Mouse (Mus musculus): Measurements from ENCODE around the gene Pxn. TPM values are rescaled to one million over a fixed set of nuclear protein-coding genes. Genes with fewer than 3 reads are reported as not detected.

Gene Pxn
- polyA plus RNA-seq, 1 experiment from 2014 or later, result 27.9 TPM

GRCm38 (mm10) chr5:115554536-115555291, 48.2 kb downstream of the Pxn start:
- WGBS, result 91% methylated on average over 18 of the region's 18 CpGs
- no peaks in the 10 kb centered on the region for H3K27me3 ChIP-seq (ENCODE audit: low read depth, poor library complexity, severe bottlenecking)
- no peaks in the 10 kb centered on the region for H3K9me3 ChIP-seq (replicated peaks)
- DNase-seq (ENCODE audit: low spot score), result no peak
- H3K4me1 ChIP-seq, result peaks cover 15% of the 10 kb centered on the region
- H3K4me3 ChIP-seq, result no peak overlapping the region
- no peak overlapping the region for H3K27ac ChIP-seq (replicated peaks)
- H3K36me3 ChIP-seq, result peaks cover 43% of the 10 kb centered on the region

GRCm38 (mm10) chr5:115556217-115556616, 49.7 kb downstream of the Pxn start:
- H3K27ac ChIP-seq (replicated peaks), result no peak overlapping the region
- H3K4me1 ChIP-seq, result peaks cover 19% of the 10 kb centered on the region
- H3K27me3 ChIP-seq (ENCODE audit: low read depth, poor library complexity, severe bottlenecking), result no peaks in the 10 kb centered on the region
- 15% methylated on average over 8 of the region's 8 CpGs for WGBS
- H3K9me3 ChIP-seq (replicated peaks), result no peaks in the 10 kb centered on the region
- H3K36me3 ChIP-seq, result peaks cover 47% of the 10 kb centered on the region
- H3K4me3 ChIP-seq, result no peak overlapping the region
- DNase-seq (ENCODE audit: low spot score), result peak; percentile 79

GRCm38 (mm10) chr5:115558182-115558794, 51.8 kb downstream of the Pxn start:
- 93% methylated on average over 14 of the region's 14 CpGs for WGBS
- Histone ChIP-seq H3K27ac (replicated peaks) (no peak overlapping the region), H3K9me3 (replicated peaks) (no peaks in the 10 kb centered on the region), H3K4me3 (no peak overlapping the region), H3K4me1 (peaks cover 32% of the 10 kb centered on the region), H3K27me3 (ENCODE audit: low read depth, poor library complexity, severe bottlenecking) (no peaks in the 10 kb centered on the region), H3K36me3 (peaks cover 48% of the 10 kb centered on the region)
- DNase-seq (ENCODE audit: low spot score), result no peak

- peak; percentile 99 for DNase-seq (ENCODE audit: low spot score)
- Histone ChIP-seq H3K4me1 (peaks cover 41% of the 10 kb centered on the region), H3K27me3 (ENCODE audit: low read depth, poor library complexity, severe bottlenecking) (no peaks in the 10 kb centered on the region), H3K27ac (replicated peaks) (peak within 1 kb of the TSS; percentile 97), H3K36me3 (peaks cover 47% of the 10 kb centered on the region), H3K9me3 (replicated peaks) (no peaks in the 10 kb centered on the region), H3K4me3 (peak within 1 kb of the TSS; percentile 96)
- WGBS, result under 1% methylated on average over 78 of the region's 78 CpGs
Measured at GRCm38 (mm10) chr5:115559237-115560101, 53.0 kb downstream of the Pxn start, which contains the start of gene Rplp0. Gene Rplp0 (plus strand): TSS chr5:115559467.

GRCm38 (mm10) chr5:115560336-115560905, 53.9 kb downstream of the Pxn start:
- Histone ChIP-seq H3K36me3 (peaks cover 42% of the 10 kb centered on the region), H3K27ac (replicated peaks) (peak overlapping the region; percentile 97), H3K27me3 (ENCODE audit: low read depth, poor library complexity, severe bottlenecking) (no peaks in the 10 kb centered on the region), H3K9me3 (replicated peaks) (no peaks in the 10 kb centered on the region), H3K4me3 (peak overlapping the region; percentile 96), H3K4me1 (peaks cover 49% of the 10 kb centered on the region)
- 43% methylated on average over 13 of the region's 13 CpGs for WGBS
- DNase-seq (ENCODE audit: low spot score), result no peak

GRCm38 (mm10) chr5:115563771-115564585, 57.5 kb downstream of the Pxn start:
- H3K36me3 ChIP-seq, result peaks cover 59% of the 10 kb centered on the region
- peak overlapping the region; percentile 99; the same call in 1 of the 2 replicates for H3K4me3 ChIP-seq
- DNase-seq (ENCODE audit: low spot score), result no peak
- no peaks in the 10 kb centered on the region for H3K9me3 ChIP-seq (replicated peaks)
- H3K27me3 ChIP-seq (ENCODE audit: low read depth, poor library complexity, severe bottlenecking), result no peaks in the 10 kb centered on the region
- no peak overlapping the region for H3K27ac ChIP-seq (replicated peaks)
- H3K4me1 ChIP-seq, result peaks cover 73% of the 10 kb centered on the region
- WGBS, result 53% methylated on average over 5 of the region's 5 CpGs

GRCm38 (mm10) chr5:115564737-115565393, 58.4 kb downstream of the Pxn start, which contains the start of gene Gcn1l1:
Gene Gcn1l1 (plus strand): TSS chr5:115565254.
- Histone ChIP-seq H3K36me3 (peaks cover 64% of the 10 kb centered on the region), H3K27ac (replicated peaks) (peak within 1 kb of the TSS; percentile 92), H3K27me3 (ENCODE audit: low read depth, poor library complexity, severe bottlenecking) (no peaks in the 10 kb centered on the region), H3K4me1 (peaks cover 77% of the 10 kb centered on the region), H3K9me3 (replicated peaks) (no peaks in the 10 kb centered on the region), H3K4me3 (peak within 1 kb of the TSS; percentile 99)
- peak; percentile 85 for DNase-seq (ENCODE audit: low spot score)
- 2% methylated on average over 55 of the region's 55 CpGs for WGBS

GRCm38 (mm10) chr5:115565403-115565802, 58.9 kb downstream of the Pxn start:
- Histone ChIP-seq H3K27ac (replicated peaks) (peak overlapping the region; percentile 92), H3K27me3 (ENCODE audit: low read depth, poor library complexity, severe bottlenecking) (no peaks in the 10 kb centered on the region), H3K36me3 (peaks cover 61% of the 10 kb centered on the region), H3K4me3 (peak overlapping the region; percentile 99), H3K4me1 (peaks cover 73% of the 10 kb centered on the region), H3K9me3 (replicated peaks) (no peaks in the 10 kb centered on the region)
- under 1% methylated on average over 40 of the region's 46 CpGs for WGBS
- DNase-seq (ENCODE audit: low spot score), result no peak

- H3K27ac ChIP-seq (replicated peaks), result no peak overlapping the region
Measured at GRCm38 (mm10) chr5:115568681-115569080, 62.2 kb downstream of the Pxn start.

GRCm38 (mm10) chr5:115569308-115569707, 62.8 kb downstream of the Pxn start:
- Histone ChIP-seq H3K9me3 (replicated peaks) (no peaks in the 10 kb centered on the region), H3K27ac (replicated peaks) (no peak overlapping the region), H3K4me1 (peaks cover 40% of the 10 kb centered on the region), H3K4me3 (no peak overlapping the region), H3K27me3 (ENCODE audit: low read depth, poor library complexity, severe bottlenecking) (no peaks in the 10 kb centered on the region), H3K36me3 (peaks cover 61% of the 10 kb centered on the region)
- 82% methylated on average over 11 of the region's 11 CpGs for WGBS
- no peak for DNase-seq (ENCODE audit: low spot score)

More at GRCm38 (mm10) chr5:115568681-115569080, 62.2 kb downstream of the Pxn start:
- Histone ChIP-seq H3K27me3 (ENCODE audit: low read depth, poor library complexity, severe bottlenecking) (no peaks in the 10 kb centered on the region), H3K9me3 (replicated peaks) (no peaks in the 10 kb centered on the region), H3K4me3 (no peak overlapping the region), H3K4me1 (peaks cover 47% of the 10 kb centered on the region), H3K36me3 (peaks cover 61% of the 10 kb centered on the region)
- 81% methylated on average over 10 of the region's 10 CpGs for WGBS
- DNase-seq (ENCODE audit: low spot score), result no peak

- H3K36me3 ChIP-seq, result peaks cover 64% of the 10 kb centered on the region
- 93% methylated on average over 4 of the region's 4 CpGs for WGBS
Measured at GRCm38 (mm10) chr5:115569721-115570120, 63.2 kb downstream of the Pxn start.

More at GRCm38 (mm10) chr5:115569721-115570120, 63.2 kb downstream of the Pxn start:
- Histone ChIP-seq H3K4me1 (peaks cover 36% of the 10 kb centered on the region), H3K27me3 (ENCODE audit: low read depth, poor library complexity, severe bottlenecking) (no peaks in the 10 kb centered on the region), H3K9me3 (replicated peaks) (no peaks in the 10 kb centered on the region), H3K27ac (replicated peaks) (no peak overlapping the region), H3K4me3 (no peak overlapping the region)
- no peak for DNase-seq (ENCODE audit: low spot score)

Measured in midbrain, embryonic 10.5 days (tissue).